Mouse (Mus musculus): ENCODE measurements at regions not wholly inside any gene's neighbourhood (a gene's known extent, or its start where the extent isn't known, plus 50 kb on each side); places are given as distances from the start of the nearest gene placed in this dataset.

GRCm38 (mm10) chr15:67474325-67474724 lies 973.6 kb upstream of the Lrrc6 start:
- Histone ChIP-seq H3K27me3 (replicated peaks; ENCODE audit: control insufficient read depth, insufficient read depth, low read length) (no peaks in the 10 kb centered on the region), H3K4me1 (ENCODE audit: control insufficient read depth, insufficient read depth, low read length) (no peaks in the 10 kb centered on the region), H3K4me3 (ENCODE audit: insufficient read depth, low read depth, low read length) (no peak overlapping the region), H3K27ac (ENCODE audit: insufficient read depth, low read depth, low read length) (no peak overlapping the region), H3K36me3 (ENCODE audit: control insufficient read depth, insufficient read depth, low read length) (no peaks in the 10 kb centered on the region)
- DNase-seq: no peak
- 86% methylated on average over 5 of the region's 5 CpGs for WGBS
- TF ChIP-seq CTCF (conservative IDR thresholded peaks at IDR 0.05; ENCODE audit: insufficient read depth, insufficient read length, low read depth, low read length) (no peak), POLR2A (IDR thresholded peaks at IDR 0.05; ENCODE audit: low read depth, low read length) (no peak)

GRCm38 (mm10) chr15:67472979-67473378 lies 972.3 kb upstream of the Lrrc6 start:
- H3K27me3 ChIP-seq (replicated peaks; ENCODE audit: control insufficient read depth, insufficient read depth, low read length): no peaks in the 10 kb centered on the region
- TF ChIP-seq CTCF (conservative IDR thresholded peaks at IDR 0.05; ENCODE audit: insufficient read depth, insufficient read length, low read depth, low read length) (no peak), POLR2A (IDR thresholded peaks at IDR 0.05; ENCODE audit: low read depth, low read length) (no peak)
- no peaks in the 10 kb centered on the region for H3K4me1 ChIP-seq (ENCODE audit: control insufficient read depth, insufficient read depth, low read length)
- DNase-seq: no peak
- no peak overlapping the region for H3K27ac ChIP-seq (ENCODE audit: insufficient read depth, low read depth, low read length)
- no peak overlapping the region for H3K4me3 ChIP-seq (ENCODE audit: insufficient read depth, low read depth, low read length)
- no peaks in the 10 kb centered on the region for H3K36me3 ChIP-seq (ENCODE audit: control insufficient read depth, insufficient read depth, low read length)

DNA sequence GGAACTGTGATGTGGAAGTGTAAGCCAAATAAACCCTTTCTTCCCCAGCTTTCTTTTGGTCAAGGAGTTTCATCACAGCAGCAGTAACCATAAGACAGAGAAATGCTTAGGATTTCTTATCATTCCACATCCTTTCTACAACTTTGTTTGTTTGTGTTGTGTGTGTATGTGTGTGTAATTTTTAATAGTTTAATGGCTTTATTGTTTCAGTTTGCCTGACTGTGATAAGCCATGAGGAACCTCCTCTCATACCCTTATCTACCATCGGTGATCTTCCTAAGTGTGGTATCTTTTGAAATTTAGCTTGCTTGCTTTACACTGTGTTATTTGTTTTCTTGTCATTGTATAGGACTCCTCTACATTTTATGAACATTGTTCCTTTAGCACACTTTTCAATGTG lies 970.6 kb upstream of the Lrrc6 start:
- Histone ChIP-seq H3K27me3 (replicated peaks; ENCODE audit: control insufficient read depth, insufficient read depth, low read length) (no peaks in the 10 kb centered on the region), H3K27ac (ENCODE audit: insufficient read depth, low read depth, low read length) (no peak overlapping the region), H3K4me3 (ENCODE audit: insufficient read depth, low read depth, low read length) (no peak overlapping the region), H3K4me1 (ENCODE audit: control insufficient read depth, insufficient read depth, low read length) (no peaks in the 10 kb centered on the region), H3K36me3 (ENCODE audit: control insufficient read depth, insufficient read depth, low read length) (no peaks in the 10 kb centered on the region)
- no peak for DNase-seq
- TF ChIP-seq CTCF (conservative IDR thresholded peaks at IDR 0.05; ENCODE audit: insufficient read depth, insufficient read length, low read depth, low read length) (no peak), POLR2A (IDR thresholded peaks at IDR 0.05; ENCODE audit: low read depth, low read length) (no peak)
- WGBS: 96% methylated on average over 1 of the region's 1 CpGs

- H3K4me1 ChIP-seq (ENCODE audit: control insufficient read depth, insufficient read depth, low read length): no peaks in the 10 kb centered on the region
- TF ChIP-seq POLR2A (IDR thresholded peaks at IDR 0.05; ENCODE audit: low read depth, low read length) (no peak), CTCF (conservative IDR thresholded peaks at IDR 0.05; ENCODE audit: insufficient read depth, insufficient read length, low read depth, low read length) (no peak)
- H3K36me3 ChIP-seq (ENCODE audit: control insufficient read depth, insufficient read depth, low read length): no peaks in the 10 kb centered on the region
- no peak overlapping the region for H3K4me3 ChIP-seq (ENCODE audit: insufficient read depth, low read depth, low read length)
- DNase-seq: no peak
- no peaks in the 10 kb centered on the region for H3K27me3 ChIP-seq (replicated peaks; ENCODE audit: control insufficient read depth, insufficient read depth, low read length)
- no peak overlapping the region for H3K27ac ChIP-seq (ENCODE audit: insufficient read depth, low read depth, low read length)
Measured at GRCm38 (mm10) chr15:67470036-67470435, 969.3 kb upstream of the Lrrc6 start.

DNA sequence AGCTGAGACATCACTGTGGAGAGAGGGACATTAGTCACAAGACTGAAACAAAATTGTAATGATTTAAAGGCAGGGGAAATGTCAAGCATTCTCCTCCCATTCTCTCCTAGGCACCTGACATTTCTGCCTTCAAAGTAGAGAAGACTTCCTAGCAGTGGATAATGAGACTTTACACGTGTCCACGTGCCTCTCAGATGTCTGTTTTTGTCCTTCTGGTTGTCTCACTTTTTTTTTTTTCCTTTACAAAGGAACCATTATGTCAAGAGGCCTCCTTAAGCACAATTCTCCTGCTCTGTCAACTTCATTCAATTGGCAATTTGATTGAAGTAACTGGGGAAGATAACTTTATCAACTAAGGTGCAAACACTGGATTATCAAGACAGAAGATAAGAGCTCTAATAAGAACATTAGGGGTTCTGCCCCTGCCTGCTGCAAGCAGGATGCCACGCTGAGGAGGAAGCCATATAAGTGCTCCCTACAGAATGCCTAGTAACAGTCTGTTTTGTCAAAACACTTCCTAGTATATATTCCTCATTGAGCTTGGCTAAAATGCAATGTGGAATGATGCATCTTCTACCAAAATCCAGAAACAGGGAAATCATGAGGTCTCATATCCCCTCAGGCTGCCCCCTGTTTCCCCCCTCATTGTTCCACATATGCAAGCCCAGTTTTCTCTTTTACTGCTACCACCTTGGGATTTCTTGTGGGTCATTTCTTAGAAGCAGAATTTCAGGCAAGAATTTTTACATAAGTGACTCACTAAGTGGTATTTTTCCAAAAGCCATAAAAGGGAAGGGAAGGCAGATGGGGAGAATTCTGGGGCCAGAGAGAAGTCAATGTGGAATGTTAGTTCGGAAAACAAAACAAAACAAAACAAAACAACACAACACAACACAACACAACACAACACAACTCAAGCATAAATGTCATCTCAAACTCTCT lies 967.0 kb upstream of the Lrrc6 start:
- 55% methylated on average over 4 of the region's 4 CpGs for WGBS
- no peak overlapping the region for H3K27ac ChIP-seq (ENCODE audit: insufficient read depth, low read depth, low read length)
- H3K4me1 ChIP-seq (ENCODE audit: control insufficient read depth, insufficient read depth, low read length): no peaks in the 10 kb centered on the region
- no peak overlapping the region for H3K4me3 ChIP-seq (ENCODE audit: insufficient read depth, low read depth, low read length)
- no peak for DNase-seq
- no peak for TF ChIP-seq POLR2A (IDR thresholded peaks at IDR 0.05; ENCODE audit: low read depth, low read length)
- no peak for TF ChIP-seq CTCF (conservative IDR thresholded peaks at IDR 0.05; ENCODE audit: insufficient read depth, insufficient read length, low read depth, low read length)
- H3K27me3 ChIP-seq (replicated peaks; ENCODE audit: control insufficient read depth, insufficient read depth, low read length): no peaks in the 10 kb centered on the region
- no peaks in the 10 kb centered on the region for H3K36me3 ChIP-seq (ENCODE audit: control insufficient read depth, insufficient read depth, low read length)

GRCm38 (mm10) chr15:67462863-67463262 lies 962.2 kb upstream of the Lrrc6 start:
- H3K36me3 ChIP-seq (ENCODE audit: control insufficient read depth, insufficient read depth, low read length): no peaks in the 10 kb centered on the region
- H3K4me3 ChIP-seq (ENCODE audit: insufficient read depth, low read depth, low read length): no peak overlapping the region
- H3K27me3 ChIP-seq (replicated peaks; ENCODE audit: control insufficient read depth, insufficient read depth, low read length): no peaks in the 10 kb centered on the region
- no peaks in the 10 kb centered on the region for H3K4me1 ChIP-seq (ENCODE audit: control insufficient read depth, insufficient read depth, low read length)
- H3K27ac ChIP-seq (ENCODE audit: insufficient read depth, low read depth, low read length): no peak overlapping the region
- no peak for DNase-seq
- TF ChIP-seq CTCF (conservative IDR thresholded peaks at IDR 0.05; ENCODE audit: insufficient read depth, insufficient read length, low read depth, low read length) (no peak), POLR2A (IDR thresholded peaks at IDR 0.05; ENCODE audit: low read depth, low read length) (no peak)
- 94% methylated on average over 3 of the region's 3 CpGs for WGBS

- WGBS: 53% methylated on average over 1 of the region's 1 CpGs
- Histone ChIP-seq H3K4me1 (ENCODE audit: control insufficient read depth, insufficient read depth, low read length) (no peaks in the 10 kb centered on the region), H3K27ac (ENCODE audit: insufficient read depth, low read depth, low read length) (no peak overlapping the region), H3K36me3 (ENCODE audit: control insufficient read depth, insufficient read depth, low read length) (no peaks in the 10 kb centered on the region), H3K27me3 (replicated peaks; ENCODE audit: control insufficient read depth, insufficient read depth, low read length) (no peaks in the 10 kb centered on the region), H3K4me3 (ENCODE audit: insufficient read depth, low read depth, low read length) (no peak overlapping the region)
- DNase-seq: no peak
- TF ChIP-seq CTCF (conservative IDR thresholded peaks at IDR 0.05; ENCODE audit: insufficient read depth, insufficient read length, low read depth, low read length): no peak
- no peak for TF ChIP-seq POLR2A (IDR thresholded peaks at IDR 0.05; ENCODE audit: low read depth, low read length)
Measured at GRCm38 (mm10) chr15:67460384-67460783, 959.7 kb upstream of the Lrrc6 start.
